Mouse (Mus musculus) embryonic facial prominence, embryonic 10.5 days (tissue): ENCODE measurements around the gene Ppfibp1. TPM values are rescaled to one million over a fixed set of nuclear protein-coding genes. Genes with fewer than 3 reads are reported as not detected.

Experiments
- DNase-seq: peaks from one replicate; pipeline ENCODE4 v3.0.0-alpha.2; 2017; ENCODE audit warnings: low spot score
- H3K27ac ChIP-seq: fragments of 300-500 bp; sonication (generic); replicated peaks from 2 replicates; pipeline ENCODE4 v1.5.1; 2016; ENCODE audit warnings: mild to moderate bottlenecking
- H3K27me3 ChIP-seq: fragments of 300-500 bp; sonication (generic); replicated peaks from 2 replicates; pipeline ENCODE4 v1.6.1; 2016; ENCODE audit warnings: low read depth, mild to moderate bottlenecking; ENCODE audit not compliant: poor library complexity, severe bottlenecking
- H3K36me3 ChIP-seq: fragments of 300-500 bp; sonication (generic); replicated peaks from 2 replicates; pipeline ENCODE4 v1.6.1; 2016; ENCODE audit warnings: mild to moderate bottlenecking, moderate library complexity
- H3K4me1 ChIP-seq: fragments of 300-500 bp; sonication (generic); 2 replicates; pipeline ENCODE4 v1.6.1; 2016
- H3K4me3 ChIP-seq: fragments of 300-500 bp; sonication (generic); 2 replicates; pipeline ENCODE4 v1.5.1; 2016; ENCODE audit warnings: mild to moderate bottlenecking, moderate library complexity
- H3K9me3 ChIP-seq: fragments of 300-500 bp; sonication (generic); 2 replicates; pipeline ENCODE4 v1.6.1; 2016; ENCODE audit warnings: mild to moderate bottlenecking
- WGBS: fragments of 180-500 bp; shearing (Covaris S2); methylation state at CpG from one replicate; pipeline ENCODE4 v1.1.7; 2016; 5-methylcytosine and 5-hydroxymethylcytosine counted together
- polyA plus RNA-seq: library from polyadenylated mRNA; unstranded; fragments of >200 nt; fragmentation: Nextera tagmentation; extraction: Ambion mirVana; gene quantifications from 2 replicates; pipeline ENCODE4 v1.2.1, GENCODE M21; 2016

Gene Ppfibp1
- polyA plus RNA-seq, 1 experiment from 2014 or later, result 38.1 TPM

DNA sequence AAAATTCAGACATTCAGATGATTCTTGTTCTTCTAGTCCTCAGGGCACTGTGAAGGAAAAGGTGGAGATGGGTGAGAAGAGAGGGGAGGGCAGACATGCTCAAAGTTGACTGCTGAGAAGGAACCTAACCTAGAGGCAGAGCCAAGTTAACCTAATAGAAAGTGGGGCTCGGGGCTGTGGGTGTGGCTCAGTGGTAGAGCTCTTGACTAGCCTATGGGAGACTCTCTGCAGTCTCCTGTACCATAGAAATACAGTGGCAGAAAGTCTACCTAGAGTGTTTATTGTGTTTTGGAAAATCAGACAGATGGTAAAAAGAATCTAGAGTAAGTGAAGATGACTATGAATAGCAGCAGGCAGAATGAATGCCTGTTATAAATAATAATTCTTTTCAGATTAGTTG, 67.2 kb downstream of the Ppfibp1 start:
- Histone ChIP-seq H3K36me3 (no peaks in the 10 kb centered on the region), H3K4me3 (no peak overlapping the region), H3K4me1 (peaks cover 20% of the 10 kb centered on the region), H3K27ac (no peak overlapping the region), H3K27me3 (no peaks in the 10 kb centered on the region), H3K9me3 (no peaks in the 10 kb centered on the region)
- 74% methylated on average over 1 of the region's 1 CpGs for WGBS
- DNase-seq, result no peak

DNA sequence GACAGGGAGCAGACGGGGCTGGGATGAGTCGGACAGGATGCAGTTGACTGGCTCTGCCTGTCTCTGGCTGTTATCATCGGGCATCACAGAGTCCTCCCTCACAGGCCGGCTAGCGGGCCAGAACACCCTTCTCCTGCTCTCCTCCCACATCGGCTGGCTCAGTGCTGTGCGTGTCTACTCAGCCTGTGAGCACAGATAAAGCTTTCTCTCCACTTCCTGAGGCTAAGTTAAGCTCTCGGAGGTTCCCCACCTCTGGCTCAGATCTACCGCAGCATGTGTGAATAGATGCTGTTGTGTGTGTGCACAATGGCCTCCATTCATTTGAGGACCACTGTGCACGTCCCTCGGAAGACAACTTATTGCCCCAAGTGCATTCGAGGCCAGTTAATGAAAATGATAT, 67.6 kb downstream of the Ppfibp1 start:
- no peak overlapping the region for H3K27ac ChIP-seq
- DNase-seq, result peak; percentile 30
- H3K4me1 ChIP-seq, result peaks cover 17% of the 10 kb centered on the region
- H3K9me3 ChIP-seq, result no peaks in the 10 kb centered on the region
- 20% methylated on average over 12 of the region's 12 CpGs for WGBS
- no peak overlapping the region for H3K4me3 ChIP-seq
- no peaks in the 10 kb centered on the region for H3K36me3 ChIP-seq
- H3K27me3 ChIP-seq, result no peaks in the 10 kb centered on the region

DNA sequence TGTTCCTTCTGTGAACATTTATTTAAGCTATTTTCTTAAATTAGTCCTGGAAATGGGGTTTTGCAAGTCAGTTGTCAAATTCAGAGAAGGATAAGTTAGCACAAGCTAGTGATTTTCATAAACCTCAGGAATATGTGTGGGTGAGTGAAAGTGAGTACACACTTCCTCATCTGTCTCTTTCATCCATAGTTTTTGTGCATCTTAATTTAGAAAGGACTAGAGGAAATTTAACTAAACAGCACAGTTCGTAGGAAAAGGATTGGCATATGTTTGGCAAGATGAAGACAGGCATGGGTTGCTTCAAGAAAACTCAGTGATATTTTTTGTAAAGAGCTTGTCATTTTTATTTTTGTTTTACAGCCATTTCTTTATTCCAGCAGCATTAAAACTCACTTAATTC, 68.7 kb downstream of the Ppfibp1 start:
- WGBS, result 90% methylated on average over 1 of the region's 1 CpGs
- peaks cover 13% of the 10 kb centered on the region for H3K4me1 ChIP-seq
- no peak overlapping the region for H3K4me3 ChIP-seq
- no peak for DNase-seq
- no peaks in the 10 kb centered on the region for H3K9me3 ChIP-seq
- no peaks in the 10 kb centered on the region for H3K27me3 ChIP-seq
- H3K27ac ChIP-seq, result no peak overlapping the region
- no peaks in the 10 kb centered on the region for H3K36me3 ChIP-seq

DNA sequence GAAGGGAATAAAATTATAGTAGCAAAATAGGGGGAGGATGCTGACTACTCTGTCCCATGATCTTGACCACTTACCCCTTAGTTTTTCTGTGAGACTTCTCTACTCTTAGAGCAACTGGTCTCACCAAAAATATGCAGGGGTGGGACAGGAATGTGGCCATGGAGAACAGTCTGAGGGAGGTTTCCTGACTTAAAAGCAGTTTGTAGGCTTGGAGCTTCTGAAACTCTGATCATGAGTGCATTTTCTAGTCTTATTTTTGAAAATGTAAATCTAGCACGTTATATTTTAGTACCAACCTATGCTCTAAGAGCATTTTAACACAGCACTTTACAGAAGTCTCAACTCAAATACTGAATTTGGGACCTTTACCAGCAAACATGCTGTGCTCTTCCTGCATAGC, 70.4 kb downstream of the Ppfibp1 start:
- Histone ChIP-seq H3K27me3 (no peaks in the 10 kb centered on the region), H3K4me1 (peaks cover 13% of the 10 kb centered on the region), H3K4me3 (no peak overlapping the region), H3K36me3 (no peaks in the 10 kb centered on the region), H3K27ac (no peak overlapping the region), H3K9me3 (no peaks in the 10 kb centered on the region)
- WGBS, result 76% methylated on average over 1 of the region's 1 CpGs
- DNase-seq, result no peak

DNA sequence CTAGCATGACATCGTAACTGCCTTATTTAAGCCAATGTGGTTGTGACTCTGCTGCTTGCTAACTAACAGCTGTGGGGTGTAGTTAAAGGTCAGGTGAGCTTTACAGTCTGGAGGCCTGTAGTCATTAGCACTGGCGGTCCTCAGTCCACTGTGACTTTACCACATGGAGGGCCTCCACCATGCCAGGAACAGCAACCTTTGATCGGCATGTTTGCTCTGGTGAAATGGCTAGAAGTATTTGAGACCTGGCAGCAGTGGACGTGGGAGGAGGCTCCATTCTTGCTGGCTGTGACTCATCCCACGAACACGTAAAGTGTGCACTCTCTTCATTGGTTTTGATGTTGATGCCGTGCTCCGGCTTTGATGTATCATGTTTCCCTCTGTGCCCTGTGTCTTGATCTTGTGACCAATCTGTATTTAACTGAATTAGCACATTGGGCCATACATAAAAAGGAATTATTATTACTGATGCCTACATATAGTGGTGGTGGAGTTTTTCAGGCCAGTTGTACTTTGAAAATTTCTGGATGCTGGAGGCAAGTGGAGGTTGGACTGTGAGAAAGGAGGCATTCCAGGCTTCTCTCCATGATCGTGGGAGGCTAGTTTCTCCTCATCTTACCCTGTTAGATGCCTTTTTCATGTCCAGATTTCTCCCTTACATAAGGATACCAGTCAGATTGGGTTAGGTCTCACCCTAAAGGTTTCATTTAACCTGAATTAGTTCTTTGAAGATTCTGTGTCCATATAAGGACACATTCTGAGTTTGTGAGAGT, 71.8 kb downstream of the Ppfibp1 start:
- Histone ChIP-seq H3K27me3 (no peaks in the 10 kb centered on the region), H3K27ac (no peak overlapping the region), H3K9me3 (no peaks in the 10 kb centered on the region), H3K36me3 (no peaks in the 10 kb centered on the region), H3K4me3 (no peak overlapping the region), H3K4me1 (peaks cover 13% of the 10 kb centered on the region)
- DNase-seq, result no peak
- WGBS, result 83% methylated on average over 9 of the region's 9 CpGs

DNA sequence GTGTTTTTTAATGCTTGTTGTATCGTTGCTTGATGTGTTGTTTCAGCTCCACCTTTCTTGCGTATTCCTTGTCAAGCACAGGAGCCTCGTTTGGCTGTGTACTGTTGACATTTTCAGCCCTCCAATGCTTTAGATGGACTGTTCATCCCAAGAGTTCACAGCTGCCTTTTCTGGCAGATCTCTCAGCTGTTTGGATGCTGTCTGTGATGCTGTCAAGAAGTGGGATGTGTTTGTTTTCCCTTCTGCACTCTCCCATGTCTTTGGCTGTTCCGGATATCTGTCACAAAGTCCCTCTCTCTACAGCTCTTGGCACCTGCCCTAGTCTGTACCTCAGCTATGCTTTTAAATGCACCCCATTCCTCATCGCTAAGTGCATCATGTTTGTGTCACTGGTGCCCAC, 72.7 kb downstream of the Ppfibp1 start:
- WGBS, result 86% methylated on average over 5 of the region's 5 CpGs
- Histone ChIP-seq H3K36me3 (no peaks in the 10 kb centered on the region), H3K27me3 (no peaks in the 10 kb centered on the region), H3K4me1 (peaks cover 6% of the 10 kb centered on the region), H3K27ac (no peak overlapping the region), H3K9me3 (no peaks in the 10 kb centered on the region), H3K4me3 (no peak overlapping the region)
- no peak for DNase-seq

DNA sequence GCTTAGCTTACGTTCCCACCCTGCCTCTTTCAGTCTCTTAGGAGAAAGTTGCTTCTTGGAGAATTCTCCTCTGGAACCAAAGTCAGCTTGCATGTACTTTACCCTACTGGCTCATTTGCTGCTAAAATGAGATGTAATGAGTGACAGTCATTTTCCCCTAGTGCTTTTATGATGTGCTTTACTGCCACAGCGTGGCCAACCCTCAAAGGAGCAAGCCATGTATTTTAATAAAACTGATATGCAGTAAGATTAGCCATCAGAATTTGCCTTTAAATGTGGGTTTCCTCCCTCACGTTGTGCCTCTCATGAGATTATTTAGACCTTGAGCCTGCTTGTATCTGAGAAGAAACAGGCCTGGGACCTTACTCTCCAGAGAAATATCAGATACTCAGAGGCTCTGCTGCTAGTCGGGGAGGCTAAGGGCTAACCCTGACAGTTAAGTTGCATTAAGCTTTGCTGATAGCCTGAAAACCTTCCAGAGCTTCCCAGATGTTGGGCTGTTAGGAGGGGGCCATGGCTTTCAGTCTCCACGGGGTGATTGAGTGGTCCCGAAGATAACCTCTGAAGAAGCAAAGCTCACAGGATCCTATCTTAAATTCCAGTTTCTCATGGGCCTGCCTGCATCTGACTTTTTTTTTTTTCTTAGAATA, 73.7 kb downstream of the Ppfibp1 start:
- peaks cover 10% of the 10 kb centered on the region for H3K4me1 ChIP-seq
- H3K9me3 ChIP-seq, result no peaks in the 10 kb centered on the region
- 76% methylated on average over 6 of the region's 6 CpGs for WGBS
- no peak for DNase-seq
- H3K27ac ChIP-seq, result no peak overlapping the region
- no peaks in the 10 kb centered on the region for H3K27me3 ChIP-seq
- no peaks in the 10 kb centered on the region for H3K36me3 ChIP-seq
- H3K4me3 ChIP-seq, result no peak overlapping the region

DNA sequence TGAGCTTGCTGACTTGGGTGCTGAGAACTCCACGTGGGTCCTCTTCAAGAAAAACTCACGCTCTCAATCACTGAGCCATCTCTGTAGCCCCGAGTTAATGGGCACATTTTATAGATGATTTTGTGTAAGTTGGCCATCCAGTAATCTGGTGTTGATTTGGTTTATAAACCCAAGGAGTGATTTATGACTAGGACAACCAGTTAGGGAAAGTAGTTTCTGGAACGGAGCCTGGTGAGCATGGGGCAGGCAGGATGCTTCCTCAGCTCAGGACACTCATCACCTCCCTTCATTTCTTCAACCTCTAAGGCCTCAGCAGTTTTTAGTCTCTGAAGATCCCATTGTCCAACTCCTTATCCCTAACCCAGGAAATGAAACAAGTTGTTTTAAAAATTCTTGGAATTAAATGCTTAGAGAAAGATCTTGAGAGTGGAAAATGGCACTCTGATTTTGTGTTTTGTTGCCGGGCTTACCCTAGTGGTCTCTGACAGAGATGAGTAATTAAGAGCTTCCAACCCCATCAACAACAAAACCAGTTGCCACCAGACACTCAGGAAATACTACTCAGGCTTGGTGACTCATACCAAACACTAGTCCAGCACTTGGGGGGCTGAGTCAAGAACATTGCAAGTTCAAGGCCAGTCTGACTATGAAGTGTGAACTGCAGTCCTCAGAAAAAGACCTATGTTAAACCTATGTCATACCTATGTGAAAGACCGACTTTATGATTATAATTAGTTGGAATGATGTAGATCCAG, 75.3 kb downstream of the Ppfibp1 start:
- Histone ChIP-seq H3K27ac (no peak overlapping the region), H3K4me3 (no peak overlapping the region), H3K36me3 (no peaks in the 10 kb centered on the region), H3K27me3 (no peaks in the 10 kb centered on the region), H3K4me1 (peaks cover 10% of the 10 kb centered on the region), H3K9me3 (no peaks in the 10 kb centered on the region)
- no peak for DNase-seq
- WGBS, result 92% methylated on average over 6 of the region's 6 CpGs

DNA sequence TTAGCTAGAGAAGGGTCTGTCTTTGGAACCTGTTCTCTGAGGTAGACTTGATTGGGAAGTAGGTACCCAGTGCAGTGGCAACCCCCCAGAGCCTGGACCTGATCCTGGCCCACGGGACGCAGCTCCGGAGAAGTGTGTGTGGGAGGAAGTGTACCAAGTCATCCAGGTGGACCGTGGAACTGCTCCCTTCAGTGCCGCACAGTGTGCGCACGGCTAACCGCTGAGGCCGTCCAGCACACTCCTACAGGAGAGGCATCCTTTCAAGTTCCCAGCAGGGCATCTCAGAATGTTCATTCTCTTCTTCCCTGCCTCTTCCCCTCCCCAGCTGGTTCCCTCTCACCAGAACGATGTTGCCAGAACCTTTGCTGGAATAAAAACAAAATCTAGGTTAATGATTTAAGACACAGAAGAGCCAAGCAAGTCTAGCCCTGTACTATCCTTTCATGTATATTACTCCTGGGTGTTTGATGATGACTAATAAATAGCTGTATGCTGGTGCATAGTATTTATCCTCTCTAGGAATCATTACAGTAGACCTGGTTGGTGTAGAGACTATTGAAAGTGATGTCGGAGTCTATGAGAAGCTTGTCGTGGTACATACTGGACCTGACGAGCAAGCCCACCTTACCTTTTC, 77.0 kb downstream of the Ppfibp1 start:
- no peak for DNase-seq
- WGBS, result 88% methylated on average over 13 of the region's 13 CpGs
- Histone ChIP-seq H3K4me3 (no peak overlapping the region), H3K27ac (no peak overlapping the region), H3K36me3 (no peaks in the 10 kb centered on the region), H3K27me3 (no peaks in the 10 kb centered on the region), H3K4me1 (peaks cover 7% of the 10 kb centered on the region), H3K9me3 (no peaks in the 10 kb centered on the region)

DNA sequence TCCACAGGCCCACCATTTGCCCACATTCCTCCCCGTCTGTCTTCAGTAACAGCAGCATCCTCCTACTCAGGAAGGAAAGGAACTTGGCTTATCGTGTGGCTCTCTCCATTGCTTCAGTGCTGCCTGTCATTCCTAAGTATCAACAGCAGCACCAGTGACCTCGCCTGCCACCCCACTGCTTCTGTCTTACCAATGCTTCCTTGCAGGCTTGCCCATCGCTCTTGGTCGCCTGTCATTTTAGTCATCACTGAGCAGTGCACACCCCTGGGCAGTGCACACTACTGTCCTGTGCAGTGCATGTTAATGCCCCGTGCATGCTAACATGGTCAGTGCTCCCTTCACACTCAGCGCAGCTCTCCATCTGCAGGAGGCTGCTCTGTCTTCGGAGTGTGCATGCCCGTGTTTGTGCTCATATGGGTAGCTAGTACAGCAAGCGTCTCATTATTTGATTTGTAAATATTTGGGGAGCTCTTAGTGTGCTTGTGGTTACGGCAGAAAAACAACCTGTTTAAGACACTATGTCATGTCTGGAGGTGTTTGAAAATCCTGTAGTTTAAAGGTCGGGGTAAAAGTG, 78.2 kb downstream of the Ppfibp1 start:
- Histone ChIP-seq H3K4me3 (no peak overlapping the region), H3K36me3 (no peaks in the 10 kb centered on the region), H3K9me3 (no peaks in the 10 kb centered on the region), H3K27ac (no peak overlapping the region), H3K4me1 (peaks cover 7% of the 10 kb centered on the region), H3K27me3 (no peaks in the 10 kb centered on the region)
- DNase-seq, result no peak
- 74% methylated on average over 12 of the region's 12 CpGs for WGBS

DNA sequence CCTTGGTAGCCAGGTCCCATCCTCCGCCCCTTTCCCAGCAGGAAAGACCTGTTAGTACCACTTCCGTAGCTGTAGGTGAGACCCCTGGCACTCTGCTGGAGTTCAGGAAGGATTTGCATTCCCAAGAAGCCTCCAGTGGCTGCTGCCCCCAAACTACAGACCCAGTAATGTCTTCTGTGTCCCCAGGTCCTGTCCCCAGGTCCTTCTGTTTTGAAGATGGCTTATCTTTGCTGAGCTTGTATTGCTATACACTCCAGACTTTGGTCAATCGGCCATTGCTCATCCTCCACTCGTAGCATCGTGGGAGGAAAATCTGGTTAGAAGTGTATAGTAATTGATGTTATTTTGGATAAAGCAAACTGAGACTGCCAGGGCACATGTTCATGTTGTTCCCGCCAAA, 79.5 kb downstream of the Ppfibp1 start:
- no peaks in the 10 kb centered on the region for H3K27me3 ChIP-seq
- WGBS, result 76% methylated on average over 6 of the region's 6 CpGs
- H3K4me3 ChIP-seq, result no peak overlapping the region

DNA sequence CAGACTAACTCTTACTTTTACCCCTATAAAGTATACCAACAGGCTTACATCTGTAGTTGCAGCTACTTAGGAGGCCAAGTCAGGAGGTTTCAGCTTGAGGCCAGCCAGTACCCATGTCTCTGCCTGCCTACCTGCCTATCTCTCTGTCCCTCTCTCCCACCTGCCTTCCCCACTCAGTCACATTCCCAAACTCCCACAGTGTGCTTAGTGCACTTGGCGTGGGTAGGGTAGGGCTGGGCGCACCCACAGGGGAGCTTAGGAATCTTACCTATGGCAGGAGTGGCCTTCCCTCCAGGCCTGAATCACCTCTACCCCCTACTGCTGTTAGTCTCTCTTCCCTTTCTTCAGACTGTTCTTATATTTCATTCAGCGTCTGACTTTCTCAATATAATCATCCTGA, 82.5 kb downstream of the Ppfibp1 start:
- H3K27ac ChIP-seq, result no peak overlapping the region
- WGBS, result 77% methylated on average over 3 of the region's 3 CpGs
- no peaks in the 10 kb centered on the region for H3K36me3 ChIP-seq
- DNase-seq, result no peak
- H3K4me3 ChIP-seq, result no peak overlapping the region
- no peaks in the 10 kb centered on the region for H3K9me3 ChIP-seq
- H3K4me1 ChIP-seq, result peaks cover 11% of the 10 kb centered on the region
- H3K27me3 ChIP-seq, result no peaks in the 10 kb centered on the region

More for the DNA sequence above, 79.5 kb downstream of the Ppfibp1 start:
- Histone ChIP-seq H3K36me3 (no peaks in the 10 kb centered on the region), H3K4me1 (peaks cover 7% of the 10 kb centered on the region), H3K27ac (no peak overlapping the region), H3K9me3 (no peaks in the 10 kb centered on the region)
- DNase-seq, result no peak
